Mouse (Mus musculus) bone marrow, adult 2 months (tissue): ENCODE data around the gene Llgl2. TPM values are rescaled to one million over a fixed set of nuclear protein-coding genes. Genes with fewer than 3 reads are reported as not detected.
A peak's percentile ranks its signal among the peaks of the same experiment; 100 is the strongest.

Source experiments
- H3K27ac ChIP-seq: fragments of 200-500 bp; 2 replicates; pipeline ENCODE4 v1.5.1; 2012; ENCODE audit warnings: low read depth, mild to moderate bottlenecking, control low read depth, inconsistent platforms, low read length; ENCODE audit not compliant: control insufficient read depth, poor library complexity, insufficient read depth
- H3K4me1 ChIP-seq: fragments of 200-500 bp; 2 replicates; pipeline ENCODE4 v1.6.1; 2011; ENCODE audit warnings: low read length; ENCODE audit not compliant: control insufficient read depth, insufficient read depth
- H3K4me3 ChIP-seq: fragments of 200-500 bp; replicated peaks from 2 replicates; pipeline ENCODE3; 2011; ENCODE audit warnings: mild to moderate bottlenecking, low read depth, low read length, control low read depth; ENCODE audit not compliant: control insufficient read depth
- CTCF ChIP-seq: fragments of 200-500 bp; IDR thresholded peaks from 2 replicates; pipeline ENCODE4 v1.5.1; 2011; ENCODE audit warnings: low read length, control low read depth; ENCODE audit not compliant: control insufficient read depth, insufficient read depth
- POLR2A ChIP-seq: fragments of 200-500 bp; IDR thresholded peaks from 2 replicates; pipeline ENCODE4 v1.6.1; 2011; ENCODE audit warnings: low read depth, mild to moderate bottlenecking, control low read depth, low read length, borderline replicate concordance; ENCODE audit not compliant: control insufficient read depth
- WGBS: fragments of 180-500 bp; shearing (Covaris S2); methylation state at CpG from one replicate; pipeline ENCODE4 v1.1.7; 2018; 5-methylcytosine and 5-hydroxymethylcytosine counted together
- polyA plus RNA-seq: library from polyadenylated mRNA; stranded (reverse); fragments of >200 nt; gene quantifications from 2 replicates; pipeline ENCODE4 v1.2.4, GENCODE M21; 2011; ENCODE audit warnings: low replicate concordance; ENCODE audit not compliant: missing spikeins, insufficient read depth, insufficient read length

Gene Llgl2
- polyA plus RNA-seq, 1 experiment, result 13.7 TPM

GRCm38 (mm10) chr11:115812533-115813420, 11.1 kb upstream of the Llgl2 start:
- Histone ChIP-seq H3K4me3 (peak overlapping the region; percentile 63), H3K4me1 (0 out of 2 replicates have a peak, but pooled peaks cover 2% of the 10 kb centered on the region), H3K27ac (no peak overlapping the region; the same call in 1 of the 2 replicates)
- 11% methylated on average over 28 of the region's 28 CpGs for WGBS
- TF ChIP-seq CTCF, result no peak
- no peak for TF ChIP-seq POLR2A

- WGBS, result under 1% methylated on average over 44 of the region's 44 CpGs
- Histone ChIP-seq H3K4me1 (0 out of 2 replicates have a peak, but pooled peaks cover 2% of the 10 kb centered on the region), H3K4me3 (peak within 1 kb of the TSS; percentile 83), H3K27ac (peak within 1 kb of the TSS; percentile 64)
- TF ChIP-seq CTCF (peak; percentile 99), POLR2A (no peak; the same call in 1 of the 2 replicates)
Observed at GRCm38 (mm10) chr11:115813507-115814296, 10.1 kb upstream of the Llgl2 start, which contains the start of gene Caskin2. Gene Caskin2, minus strand, starts transcription at chr11:115813639.

GRCm38 (mm10) chr11:115814605-115815450, 9.0 kb upstream of the Llgl2 start, which contains the start of gene Tsen54:
Gene Tsen54, plus strand, starts transcription at chr11:115814724.
- 2% methylated on average over 84 of the region's 84 CpGs for WGBS
- Histone ChIP-seq H3K4me1 (0 out of 2 replicates have a peak, but pooled peaks cover 2% of the 10 kb centered on the region), H3K27ac (peak within 1 kb of the TSS; percentile 64), H3K4me3 (peak within 1 kb of the TSS; percentile 83)
- TF ChIP-seq CTCF (no peak), POLR2A (peak; percentile 57; the same call in 1 of the 2 replicates)

- WGBS, result 84% methylated on average over 5 of the region's 5 CpGs
- no peak overlapping the region for H3K4me3 ChIP-seq
- 0 out of 2 replicates have a peak, but pooled peaks cover 2% of the 10 kb centered on the region for H3K4me1 ChIP-seq
- no peak overlapping the region for H3K27ac ChIP-seq
- TF ChIP-seq CTCF (no peak), POLR2A (no peak)
Observed at GRCm38 (mm10) chr11:115817331-115817730, 6.5 kb upstream of the Llgl2 start.

- Histone ChIP-seq H3K27ac (no peak overlapping the region), H3K4me1 (peaks cover 2% of the 10 kb centered on the region; the same call in 1 of the 2 replicates), H3K4me3 (no peak overlapping the region)
- WGBS, result 92% methylated on average over 16 of the region's 16 CpGs
- TF ChIP-seq CTCF (no peak), POLR2A (no peak)
Observed at GRCm38 (mm10) chr11:115819915-115820623, 3.8 kb upstream of the Llgl2 start.

GRCm38 (mm10) chr11:115821001-115821400, 2.8 kb upstream of the Llgl2 start:
- Histone ChIP-seq H3K27ac (no peak overlapping the region), H3K4me3 (no peak overlapping the region)
- 57% methylated on average over 4 of the region's 4 CpGs for whole genome bisulfite sequencing

GRCm38 (mm10) chr11:115824813-115825212, 964 bp downstream of the Llgl2 start:
- TF ChIP-seq CTCF, result no peak
- no peak for TF ChIP-seq POLR2A
- Histone ChIP-seq H3K27ac (no peak overlapping the region), H3K4me3 (no peak overlapping the region), H3K4me1 (no peaks in the 10 kb centered on the region; the same call in 1 of the 2 replicates)
- 31% methylated on average over 11 of the region's 11 CpGs for WGBS

More at GRCm38 (mm10) chr11:115821001-115821400, 2.8 kb upstream of the Llgl2 start:
- TF ChIP-seq POLR2A, result no peak
- TF ChIP-seq CTCF, result no peak
- no peaks in the 10 kb centered on the region; the same call in 1 of the 2 replicates for H3K4me1 ChIP-seq
